Mouse (Mus musculus) limb, embryonic 12.5 days (tissue): ENCODE measurements around the gene Cdh23. TPM values are rescaled to one million over a fixed set of nuclear protein-coding genes. Genes with fewer than 3 reads are reported as not detected.
A peak's percentile ranks its signal among the peaks of the same experiment; 100 is the strongest.

ENCODE experiments used
- ATAC-seq: fragments of 200-750 bp; cut with Nextera tagmentation; 2 replicates; pipeline ENCODE4 v1.8.0; 2017; ENCODE audit warnings: low read depth, moderate TSS enrichment; ENCODE audit not compliant: insufficient number of reproducible peaks, insufficient read depth, low FRiP score, low TSS enrichment
- H3K27ac ChIP-seq: fragments of 300-500 bp; sonication (generic); 2 replicates; pipeline ENCODE4 v1.5.1; 2016; ENCODE audit warnings: mild to moderate bottlenecking, moderate library complexity
- H3K27me3 ChIP-seq: fragments of 300-500 bp; sonication (generic); 2 replicates; pipeline ENCODE4 v1.6.1; 2016; ENCODE audit warnings: mild to moderate bottlenecking, moderate library complexity
- H3K36me3 ChIP-seq: fragments of 300-500 bp; sonication (generic); 2 replicates; pipeline ENCODE4 v1.6.1; 2016; ENCODE audit warnings: mild to moderate bottlenecking, moderate library complexity
- H3K4me1 ChIP-seq: fragments of 300-500 bp; sonication (generic); replicated peaks from 2 replicates; pipeline ENCODE4 v1.6.1; 2016
- H3K4me2 ChIP-seq: fragments of 300-500 bp; sonication (generic); 2 replicates; pipeline ENCODE4 v1.6.1; 2016; ENCODE audit warnings: mild to moderate bottlenecking, moderate library complexity
- H3K4me3 ChIP-seq: fragments of 300-500 bp; sonication (generic); replicated peaks from 2 replicates; pipeline ENCODE4 v1.5.1; 2016; ENCODE audit warnings: mild to moderate bottlenecking
- H3K9ac ChIP-seq: fragments of 300-500 bp; sonication (generic); replicated peaks from 2 replicates; pipeline ENCODE4 v1.6.1; 2016; ENCODE audit warnings: mild to moderate bottlenecking, moderate library complexity
- H3K9me3 ChIP-seq: fragments of 300-500 bp; sonication (generic); 2 replicates; pipeline ENCODE4 v1.6.1; 2016; ENCODE audit warnings: mild to moderate bottlenecking, moderate library complexity
- WGBS: fragments of 180-500 bp; shearing (Covaris S2); methylation state at CpG from one replicate; pipeline ENCODE4 v1.1.7; 2016; 5-methylcytosine and 5-hydroxymethylcytosine counted together
- polyA plus RNA-seq: library from polyadenylated mRNA; unstranded; fragments of >200 nt; fragmentation: Nextera tagmentation; extraction: Ambion mirVana; gene quantifications from 2 replicates; pipeline ENCODE4 v1.2.1, GENCODE M21; 2016

The Cdh23 gene
- polyA plus RNA-seq, 1 experiment from 2014 or later: 0.34 TPM

DNA sequence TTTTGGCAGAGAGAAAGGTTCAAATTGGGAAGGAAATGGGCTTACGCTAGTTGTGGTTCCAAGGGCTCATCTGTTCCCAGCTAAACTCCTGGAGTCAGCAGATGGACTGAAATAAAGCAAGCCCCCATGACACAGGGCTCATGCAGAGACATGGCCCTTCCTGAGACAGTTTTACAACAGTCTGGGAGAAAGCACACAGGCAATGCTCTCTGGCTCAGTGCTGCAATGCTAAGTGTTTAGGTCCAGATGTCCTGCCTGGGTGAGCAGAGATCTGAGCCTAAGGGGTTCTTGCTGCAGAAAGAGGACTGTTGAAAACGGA is 334.0 kb downstream of the Cdh23 start:
- peaks cover 45% of the 10 kb centered on the region for H3K4me1 ChIP-seq
- H3K27ac ChIP-seq: peak overlapping the region; percentile 72
- ATAC-seq: no peak
- H3K4me3 ChIP-seq: no peak overlapping the region
- H3K27me3 ChIP-seq: no peaks in the 10 kb centered on the region
- H3K36me3 ChIP-seq: no peaks in the 10 kb centered on the region
- no peaks in the 10 kb centered on the region for H3K9me3 ChIP-seq
- no peak overlapping the region for H3K9ac ChIP-seq
- H3K4me2 ChIP-seq: no peak overlapping the region
- WGBS: 31% methylated on average over 2 of the region's 2 CpGs

DNA sequence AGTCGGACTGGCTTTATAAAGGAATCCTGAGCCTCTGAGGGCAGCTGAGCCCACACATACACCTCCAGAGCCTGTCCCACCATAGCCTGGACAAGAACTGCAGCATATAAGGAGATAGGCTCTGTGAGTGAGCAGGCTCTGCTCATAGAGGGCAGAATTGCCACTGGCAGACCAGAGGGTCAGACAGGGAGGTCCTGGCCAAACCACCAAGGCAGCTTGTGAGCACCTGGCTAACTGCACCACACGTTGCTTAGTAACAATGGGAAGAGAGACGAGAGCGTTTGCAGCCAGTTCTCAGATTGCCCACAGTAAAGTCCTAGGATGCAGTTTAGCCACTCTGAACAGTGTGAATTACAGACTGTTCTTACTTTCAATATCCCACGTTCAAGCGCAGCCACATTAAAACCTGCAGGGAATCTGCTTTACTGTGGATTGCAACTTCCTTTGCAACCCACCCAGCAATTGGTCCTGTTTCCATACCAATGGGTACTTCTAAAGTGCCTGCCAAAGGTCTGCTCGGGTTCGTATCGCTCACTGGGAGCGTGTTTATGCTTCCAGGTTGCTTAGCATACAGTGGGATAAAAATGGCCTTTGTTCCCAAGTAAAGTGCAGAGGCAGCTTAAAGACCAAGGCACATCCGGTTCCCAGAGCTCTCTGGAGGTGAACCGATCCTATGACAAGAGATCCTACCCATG is 334.5 kb downstream of the Cdh23 start:
- WGBS: 29% methylated on average over 12 of the region's 12 CpGs
- Histone ChIP-seq H3K36me3 (no peaks in the 10 kb centered on the region), H3K9me3 (no peaks in the 10 kb centered on the region), H3K4me1 (peaks cover 45% of the 10 kb centered on the region), H3K27me3 (no peaks in the 10 kb centered on the region), H3K9ac (no peak overlapping the region; the same call in 1 of the 2 replicates), H3K27ac (peak overlapping the region; percentile 72; the same call in 1 of the 2 replicates), H3K4me2 (no peak overlapping the region), H3K4me3 (no peak overlapping the region)
- ATAC-seq: no peak

DNA sequence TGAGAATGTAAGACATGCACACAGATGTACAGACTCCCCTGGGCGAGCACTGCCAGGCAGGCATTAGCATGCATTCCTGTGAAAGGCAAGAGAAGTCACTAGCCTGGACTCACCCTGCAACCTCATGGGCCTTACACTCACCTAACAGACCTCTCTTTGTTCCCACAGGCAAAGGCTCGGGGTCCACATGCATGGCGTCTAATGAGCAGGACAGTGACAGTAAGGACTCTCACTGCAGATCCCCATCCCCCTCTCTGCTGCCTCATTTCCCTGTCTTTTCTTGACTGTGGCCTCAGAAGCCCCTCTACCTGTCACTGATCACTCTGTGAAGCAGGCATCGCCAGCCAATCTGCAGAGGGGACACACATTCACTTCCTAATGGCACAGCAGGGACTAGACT is 337.5 kb downstream of the Cdh23 start:
- H3K9me3 ChIP-seq: no peaks in the 10 kb centered on the region
- ATAC-seq: no peak
- H3K36me3 ChIP-seq: no peaks in the 10 kb centered on the region
- H3K27ac ChIP-seq: no peak overlapping the region
- no peak overlapping the region for H3K4me3 ChIP-seq
- H3K4me2 ChIP-seq: no peak overlapping the region
- 48% methylated on average over 4 of the region's 4 CpGs for WGBS
- no peaks in the 10 kb centered on the region for H3K27me3 ChIP-seq
- H3K9ac ChIP-seq: no peak overlapping the region
- peaks cover 31% of the 10 kb centered on the region for H3K4me1 ChIP-seq

- no peaks in the 10 kb centered on the region for H3K36me3 ChIP-seq
- H3K27ac ChIP-seq: no peak overlapping the region
- H3K9me3 ChIP-seq: no peaks in the 10 kb centered on the region
- no peak overlapping the region for H3K9ac ChIP-seq
- peaks cover 33% of the 10 kb centered on the region for H3K4me1 ChIP-seq
- no peak for ATAC-seq
- no peak overlapping the region for H3K4me3 ChIP-seq
- 94% methylated on average over 14 of the region's 14 CpGs for WGBS
- no peaks in the 10 kb centered on the region for H3K27me3 ChIP-seq
- H3K4me2 ChIP-seq: no peak overlapping the region
These were observed 338.4 kb downstream of the Cdh23 start for GRCm38 (mm10) chr10:60357901-60358300.

DNA sequence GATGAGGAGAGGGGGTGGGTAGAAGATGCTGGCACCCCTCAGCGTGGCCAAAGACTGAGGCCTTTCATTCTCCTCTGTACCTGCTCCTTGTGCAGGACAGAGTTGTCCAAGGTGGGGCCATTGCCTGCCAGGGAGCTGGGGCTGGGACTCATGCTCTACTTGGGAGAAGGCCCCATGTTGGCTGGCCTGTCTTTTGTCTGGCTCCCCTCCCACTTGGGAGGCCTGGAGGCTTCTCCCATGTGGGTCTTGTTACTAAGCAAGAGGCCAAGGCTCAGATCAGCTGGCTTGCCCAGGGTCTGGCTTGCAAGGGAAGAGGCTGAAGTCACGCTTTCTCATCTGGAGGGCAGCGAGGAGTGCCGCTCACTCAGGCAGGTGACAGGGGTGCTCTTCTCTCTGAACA is 338.8 kb downstream of the Cdh23 start:
- ATAC-seq: no peak
- no peak overlapping the region for H3K4me3 ChIP-seq
- H3K27ac ChIP-seq: no peak overlapping the region
- H3K9me3 ChIP-seq: no peaks in the 10 kb centered on the region
- H3K27me3 ChIP-seq: no peaks in the 10 kb centered on the region
- 78% methylated on average over 4 of the region's 4 CpGs for WGBS
- no peaks in the 10 kb centered on the region for H3K36me3 ChIP-seq
- H3K4me2 ChIP-seq: no peak overlapping the region
- H3K4me1 ChIP-seq: peaks cover 28% of the 10 kb centered on the region
- no peak overlapping the region for H3K9ac ChIP-seq

DNA sequence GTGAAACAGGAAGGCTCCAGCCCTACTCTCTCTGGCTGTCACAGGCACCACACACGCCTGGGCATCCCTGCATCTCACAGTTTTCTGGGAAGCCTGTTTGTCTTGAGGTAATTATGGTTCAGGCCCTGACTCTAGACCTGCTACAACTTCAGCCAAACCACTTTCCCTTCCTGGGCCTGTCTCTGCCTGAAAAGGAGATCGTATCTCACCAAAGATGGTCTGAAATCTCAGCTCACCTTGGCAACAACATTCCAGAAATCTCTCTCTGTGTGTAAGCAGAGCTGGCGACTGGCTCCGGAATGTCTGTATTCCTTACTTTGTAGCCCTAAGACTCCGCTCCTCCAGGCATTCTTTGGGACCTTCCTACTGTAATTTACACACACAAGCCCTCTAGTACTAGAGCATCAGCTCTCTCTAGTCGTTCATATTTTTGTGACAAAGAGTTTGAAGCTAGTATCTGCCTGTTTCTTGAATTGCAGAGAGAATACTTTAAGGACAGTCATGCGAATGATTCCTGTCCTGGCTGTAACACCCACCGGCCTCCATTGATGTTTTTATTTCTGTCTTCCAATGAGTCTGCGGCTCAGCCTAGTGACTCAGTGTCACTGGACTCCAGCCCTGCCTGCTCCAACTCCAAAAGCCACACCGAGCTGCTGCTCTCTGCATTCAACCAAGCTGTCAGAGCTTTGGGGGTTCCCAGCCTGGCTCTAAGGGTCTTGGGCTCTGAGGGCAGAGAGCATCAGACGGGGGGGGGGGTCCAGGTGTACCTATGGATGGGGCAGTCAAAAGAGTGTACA is 341.2 kb downstream of the Cdh23 start:
- no peak overlapping the region for H3K4me2 ChIP-seq
- no peaks in the 10 kb centered on the region for H3K27me3 ChIP-seq
- H3K36me3 ChIP-seq: no peaks in the 10 kb centered on the region
- ATAC-seq: no peak
- WGBS: 67% methylated on average over 11 of the region's 11 CpGs
- H3K4me3 ChIP-seq: no peak overlapping the region
- no peak overlapping the region for H3K9ac ChIP-seq
- H3K4me1 ChIP-seq: peaks cover 33% of the 10 kb centered on the region
- H3K9me3 ChIP-seq: no peaks in the 10 kb centered on the region
- H3K27ac ChIP-seq: peak overlapping the region; percentile 59; the same call in 1 of the 2 replicates

DNA sequence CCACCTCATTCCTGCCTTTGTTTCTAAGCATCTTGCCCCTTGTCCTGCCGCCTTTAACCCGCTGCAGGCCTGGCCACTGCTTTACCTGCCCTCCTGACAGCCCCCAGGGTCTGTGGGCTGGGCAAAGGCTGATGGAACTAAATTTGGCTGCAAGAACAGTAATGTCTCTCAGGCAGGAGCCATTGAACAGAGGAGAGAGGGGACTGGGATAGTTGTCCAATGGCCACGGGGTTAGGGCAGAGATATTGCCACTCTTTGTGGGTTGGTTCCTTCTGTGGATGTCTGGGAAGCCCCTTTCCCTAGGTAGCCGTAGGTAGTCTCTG is 342.3 kb downstream of the Cdh23 start:
- ATAC-seq: no peak
- no peak overlapping the region for H3K9ac ChIP-seq
- H3K4me3 ChIP-seq: no peak overlapping the region
- WGBS: 91% methylated on average over 4 of the region's 4 CpGs
- H3K4me2 ChIP-seq: no peak overlapping the region
- H3K4me1 ChIP-seq: peaks cover 43% of the 10 kb centered on the region
- no peaks in the 10 kb centered on the region for H3K27me3 ChIP-seq
- peak overlapping the region; percentile 62; the same call in 1 of the 2 replicates for H3K27ac ChIP-seq
- H3K36me3 ChIP-seq: no peaks in the 10 kb centered on the region
- no peaks in the 10 kb centered on the region for H3K9me3 ChIP-seq

- Histone ChIP-seq H3K9me3 (no peaks in the 10 kb centered on the region), H3K36me3 (no peaks in the 10 kb centered on the region), H3K9ac (no peak overlapping the region), H3K27me3 (peaks cover under 1% of the 10 kb centered on the region; the same call in 1 of the 2 replicates), H3K4me2 (no peak overlapping the region), H3K27ac (peak overlapping the region; percentile 62; the same call in 1 of the 2 replicates), H3K4me3 (no peak overlapping the region), H3K4me1 (peaks cover 45% of the 10 kb centered on the region)
- no peak for ATAC-seq
- 67% methylated on average over 5 of the region's 5 CpGs for WGBS
These were observed 342.9 kb downstream of the Cdh23 start for GRCm38 (mm10) chr10:60353241-60354002.

DNA sequence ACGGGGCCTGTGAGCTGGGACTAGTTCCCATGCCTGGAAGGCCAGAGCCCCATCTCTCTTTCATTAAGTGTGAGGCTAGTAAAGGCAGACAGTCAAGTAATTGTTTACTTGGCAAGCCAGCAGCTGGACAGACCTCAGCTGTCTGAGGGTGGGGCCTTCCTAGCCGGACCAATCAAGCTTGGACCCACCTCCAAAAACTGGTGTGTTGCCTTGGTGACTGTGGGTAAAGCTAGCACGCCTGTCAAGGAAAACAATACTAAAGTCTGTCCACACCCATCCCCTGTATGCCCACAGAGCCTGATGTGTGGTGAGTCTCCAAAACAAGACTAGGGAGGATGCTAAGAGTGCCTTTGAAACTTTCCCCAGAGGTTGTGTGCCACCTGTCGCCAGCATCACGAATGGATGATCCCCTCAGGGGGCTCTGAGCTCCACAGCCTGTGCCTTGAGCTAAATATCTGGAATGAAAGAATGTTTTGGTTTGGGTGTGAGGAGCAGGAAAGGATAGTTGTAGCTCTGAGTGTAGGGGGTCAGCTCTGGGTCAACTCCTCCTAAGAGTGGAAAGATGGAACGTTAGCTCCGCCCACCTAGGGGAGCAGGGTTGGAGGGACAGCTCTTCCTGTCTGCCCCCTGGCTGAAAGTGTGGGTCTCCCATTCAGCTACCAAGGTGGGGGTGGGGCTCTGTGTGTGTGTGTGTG is 344.4 kb downstream of the Cdh23 start:
- Histone ChIP-seq H3K4me1 (peaks cover 56% of the 10 kb centered on the region), H3K4me2 (no peak overlapping the region), H3K9ac (no peak overlapping the region)

GRCm38 (mm10) chr10:60351248-60351647 is 345.0 kb downstream of the Cdh23 start:
- Histone ChIP-seq H3K27me3 (peaks cover 21% of the 10 kb centered on the region), H3K4me3 (no peak overlapping the region), H3K27ac (peak overlapping the region; percentile 86), H3K9me3 (no peaks in the 10 kb centered on the region), H3K36me3 (no peaks in the 10 kb centered on the region), H3K4me2 (no peak overlapping the region), H3K9ac (no peak overlapping the region; the same call in 1 of the 2 replicates), H3K4me1 (peaks cover 62% of the 10 kb centered on the region)
- WGBS: 20% methylated on average over 3 of the region's 3 CpGs
- no peak for ATAC-seq

More for the DNA sequence above, 344.4 kb downstream of the Cdh23 start:
- Histone ChIP-seq H3K27ac (peak overlapping the region; percentile 86), H3K4me3 (no peak overlapping the region), H3K9me3 (no peaks in the 10 kb centered on the region), H3K27me3 (peaks cover 15% of the 10 kb centered on the region), H3K36me3 (no peaks in the 10 kb centered on the region)
- ATAC-seq: peak; percentile 35; the same call in 1 of the 2 replicates
- WGBS: 28% methylated on average over 7 of the region's 7 CpGs

DNA sequence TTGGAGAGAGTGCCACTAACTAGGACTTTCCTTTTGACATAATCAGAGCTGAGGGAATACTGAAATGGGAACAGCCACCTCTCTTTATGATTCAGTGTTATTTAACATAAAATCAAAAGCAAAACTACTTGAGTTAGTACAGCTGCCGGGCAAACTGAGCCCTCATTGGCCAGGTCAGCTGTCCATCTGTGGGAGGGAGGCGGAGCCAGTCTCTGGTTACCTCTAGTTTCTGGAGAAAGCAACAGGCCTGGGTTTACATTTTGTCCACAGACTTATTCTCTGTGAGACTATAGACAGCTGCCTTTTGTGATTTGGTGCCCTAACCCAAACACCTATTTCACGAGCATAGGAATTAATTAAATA is 345.5 kb downstream of the Cdh23 start:
- Histone ChIP-seq H3K9ac (no peak overlapping the region), H3K4me1 (peaks cover 64% of the 10 kb centered on the region), H3K4me3 (no peak overlapping the region), H3K27ac (peak overlapping the region; percentile 86), H3K36me3 (no peaks in the 10 kb centered on the region), H3K4me2 (peak overlapping the region; percentile 26), H3K27me3 (peaks cover 26% of the 10 kb centered on the region), H3K9me3 (no peaks in the 10 kb centered on the region)
- peak; percentile 48 for ATAC-seq
- WGBS: 27% methylated on average over 3 of the region's 3 CpGs
